Mouse (Mus musculus) liver, embryonic 15.5 days (tissue): ENCODE results near the gene Ogdh. TPM values are rescaled to one million over a fixed set of nuclear protein-coding genes. Genes with fewer than 3 reads are reported as not detected.

Experiments
- ATAC-seq: fragments of 200-750 bp; cut with Nextera tagmentation; 2 replicates; pipeline ENCODE4 v1.8.0; 2017; ENCODE audit warnings: moderate number of reproducible peaks, mild to moderate bottlenecking, moderate library complexity; ENCODE audit not compliant: insufficient read depth
- H3K27ac ChIP-seq: fragments of 300-500 bp; sonication (generic); replicated peaks from 2 replicates; pipeline ENCODE4 v1.5.1; 2015; ENCODE audit warnings: mild to moderate bottlenecking, inconsistent platforms
- H3K27me3 ChIP-seq: fragments of 300-500 bp; sonication (generic); 2 replicates; pipeline ENCODE4 v1.6.1; 2015; ENCODE audit warnings: mild to moderate bottlenecking, inconsistent platforms
- H3K36me3 ChIP-seq: fragments of 300-500 bp; sonication (generic); replicated peaks from 2 replicates; pipeline ENCODE4 v1.6.1; 2015; ENCODE audit warnings: moderate library complexity, mild to moderate bottlenecking, inconsistent platforms
- H3K4me1 ChIP-seq: fragments of 300-500 bp; sonication (generic); replicated peaks from 2 replicates; pipeline ENCODE4 v1.6.1; 2015; ENCODE audit warnings: inconsistent platforms
- H3K4me2 ChIP-seq: fragments of 300-500 bp; sonication (generic); 2 replicates; pipeline ENCODE4 v1.6.1; 2015; ENCODE audit warnings: moderate library complexity, mild to moderate bottlenecking, inconsistent platforms
- H3K4me3 ChIP-seq: fragments of 300-500 bp; sonication (generic); replicated peaks from 2 replicates; pipeline ENCODE4 v1.5.1; 2015; ENCODE audit warnings: mild to moderate bottlenecking, inconsistent platforms
- H3K9ac ChIP-seq: fragments of 300-500 bp; sonication (generic); 2 replicates; pipeline ENCODE4 v1.6.1; 2015; ENCODE audit warnings: moderate library complexity, mild to moderate bottlenecking, inconsistent platforms
- H3K9me3 ChIP-seq: fragments of 300-500 bp; sonication (generic); replicated peaks from 2 replicates; pipeline ENCODE4 v1.6.1; 2016; ENCODE audit warnings: inconsistent platforms
- WGBS: fragments of 180-500 bp; shearing (Covaris S2); methylation state at CpG from one replicate; pipeline ENCODE4 v1.1.7; 2015; ENCODE audit warnings: mixed read lengths; ENCODE audit not compliant: insufficient replicate concordance; 5-methylcytosine and 5-hydroxymethylcytosine counted together
- polyA plus RNA-seq: library from polyadenylated mRNA; unstranded; fragments of >200 nt; fragmentation: Nextera tagmentation; extraction: Ambion mirVana; gene quantifications from 2 replicates; pipeline ENCODE4 v1.2.1, GENCODE M21; 2015

Gene Ogdh
- polyA plus RNA-seq, 1 experiment from 2014 or later: 89.7 TPM

DNA sequence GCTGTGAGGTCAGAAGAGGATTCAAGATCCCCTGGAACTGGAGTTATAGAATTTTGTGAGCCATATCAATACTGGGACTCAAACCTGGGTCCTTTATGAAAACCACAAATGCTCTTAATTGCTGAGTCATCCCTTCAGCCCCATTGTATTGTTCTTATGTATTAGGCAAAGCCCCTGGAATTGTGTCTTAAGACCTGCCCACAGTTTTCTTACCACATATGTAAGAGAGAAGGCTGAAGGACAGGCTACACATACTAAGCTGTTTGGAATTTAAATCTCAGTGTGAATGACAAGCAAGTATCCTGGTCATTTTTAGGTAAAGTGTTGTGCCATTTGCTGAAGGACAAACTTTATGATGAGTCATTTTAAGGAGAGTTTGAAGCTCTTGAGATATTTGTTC, 4.6 kb downstream of the Ogdh start:
- H3K4me2 ChIP-seq: peak overlapping the region; percentile 79; the same call in 1 of the 2 replicates
- no peaks in the 10 kb centered on the region for H3K9me3 ChIP-seq
- H3K9ac ChIP-seq: no peak overlapping the region; the same call in 1 of the 2 replicates
- no peaks in the 10 kb centered on the region for H3K27me3 ChIP-seq
- no peak overlapping the region; the same call in 1 of the 2 replicates for H3K4me3 ChIP-seq
- no peak for ATAC-seq
- H3K4me1 ChIP-seq: peaks cover 59% of the 10 kb centered on the region
- peaks cover 46% of the 10 kb centered on the region for H3K36me3 ChIP-seq
- peak overlapping the region; percentile 96; the same call in 1 of the 2 replicates for H3K27ac ChIP-seq

DNA sequence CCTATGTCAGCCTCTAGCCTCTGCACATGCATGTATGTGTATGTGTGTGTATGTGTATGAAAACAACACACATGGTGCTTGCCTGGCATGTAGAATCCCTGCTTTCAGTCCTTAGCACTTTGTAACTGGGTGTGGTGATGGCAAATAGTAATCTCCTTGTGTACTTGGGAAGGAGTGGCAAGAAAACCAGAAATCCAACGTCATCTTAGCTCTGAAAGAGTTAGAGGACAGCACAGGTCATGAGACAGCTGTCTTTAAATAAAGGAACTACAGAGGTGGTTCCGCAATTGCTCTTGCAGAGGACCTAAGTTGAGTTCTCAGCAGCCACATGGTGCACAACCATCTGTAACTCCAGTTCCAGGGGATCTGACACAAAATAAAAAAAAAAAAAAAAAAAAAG, 8.0 kb downstream of the Ogdh start:
- no peak overlapping the region for H3K27ac ChIP-seq
- no peaks in the 10 kb centered on the region for H3K27me3 ChIP-seq
- no peak overlapping the region for H3K9ac ChIP-seq
- H3K4me1 ChIP-seq: peaks cover 36% of the 10 kb centered on the region
- H3K36me3 ChIP-seq: peaks cover 73% of the 10 kb centered on the region
- H3K9me3 ChIP-seq: no peaks in the 10 kb centered on the region
- no peak overlapping the region for H3K4me2 ChIP-seq
- no peak overlapping the region for H3K4me3 ChIP-seq
- ATAC-seq: no peak
- WGBS: 72% methylated on average over 2 of the region's 2 CpGs

DNA sequence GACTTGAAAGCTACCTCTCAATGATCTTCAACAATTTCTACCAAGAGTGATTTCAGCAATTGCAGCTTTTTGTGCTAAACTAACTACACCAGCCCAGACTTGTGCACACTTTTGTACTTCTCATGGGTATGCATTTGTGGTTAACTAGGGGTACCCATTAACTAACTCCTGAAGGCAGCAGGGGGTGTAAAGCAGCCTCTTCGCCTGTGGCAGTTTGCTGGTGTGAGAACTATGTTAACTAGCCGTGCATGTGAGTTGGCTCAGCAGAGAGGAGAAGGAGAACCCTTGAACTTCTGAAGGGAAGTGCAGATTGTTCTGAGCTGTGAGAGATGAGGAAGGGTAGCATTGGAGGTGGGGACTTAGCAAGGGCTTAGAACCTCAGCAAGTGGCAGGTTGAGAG, 11.4 kb downstream of the Ogdh start:
- ATAC-seq: no peak
- Histone ChIP-seq H3K4me2 (no peak overlapping the region), H3K9ac (no peak overlapping the region), H3K4me3 (no peak overlapping the region), H3K27ac (no peak overlapping the region), H3K4me1 (peaks cover 16% of the 10 kb centered on the region; the same call in 1 of the 2 replicates), H3K9me3 (no peaks in the 10 kb centered on the region), H3K27me3 (no peaks in the 10 kb centered on the region), H3K36me3 (peaks cover 92% of the 10 kb centered on the region)
- 83% methylated on average over 2 of the region's 2 CpGs for WGBS

DNA sequence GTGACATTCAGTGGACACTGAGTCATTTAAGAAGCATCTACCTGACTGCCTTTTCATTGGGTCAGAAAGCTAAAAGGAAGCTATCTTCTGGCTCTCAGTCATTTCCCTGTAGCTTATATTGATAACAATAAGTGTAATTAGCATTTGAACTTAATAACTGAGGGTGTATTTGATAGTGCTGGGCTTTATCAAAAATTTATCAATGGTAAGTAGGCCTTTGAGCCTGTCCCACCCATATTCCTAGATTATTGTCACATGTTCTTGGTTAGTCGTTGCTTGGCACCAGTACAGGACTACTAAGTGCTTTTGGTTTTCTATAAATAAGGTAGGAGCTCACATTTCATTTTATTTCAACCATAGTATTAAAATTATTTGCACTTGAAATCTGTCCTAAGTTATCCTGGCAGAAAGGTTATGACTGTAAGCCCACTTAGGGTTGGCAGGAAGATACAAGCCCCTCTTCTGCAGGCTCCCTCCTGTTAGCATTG, 14.6 kb downstream of the Ogdh start:
- no peak for ATAC-seq
- 65% methylated on average over 1 of the region's 1 CpGs for WGBS
- Histone ChIP-seq H3K4me3 (no peak overlapping the region), H3K27ac (no peak overlapping the region), H3K4me2 (no peak overlapping the region), H3K36me3 (peaks cover 90% of the 10 kb centered on the region), H3K4me1 (0 out of 2 replicates have a peak, but pooled peaks cover 6% of the 10 kb centered on the region), H3K9me3 (no peaks in the 10 kb centered on the region), H3K9ac (no peak overlapping the region), H3K27me3 (no peaks in the 10 kb centered on the region)

DNA sequence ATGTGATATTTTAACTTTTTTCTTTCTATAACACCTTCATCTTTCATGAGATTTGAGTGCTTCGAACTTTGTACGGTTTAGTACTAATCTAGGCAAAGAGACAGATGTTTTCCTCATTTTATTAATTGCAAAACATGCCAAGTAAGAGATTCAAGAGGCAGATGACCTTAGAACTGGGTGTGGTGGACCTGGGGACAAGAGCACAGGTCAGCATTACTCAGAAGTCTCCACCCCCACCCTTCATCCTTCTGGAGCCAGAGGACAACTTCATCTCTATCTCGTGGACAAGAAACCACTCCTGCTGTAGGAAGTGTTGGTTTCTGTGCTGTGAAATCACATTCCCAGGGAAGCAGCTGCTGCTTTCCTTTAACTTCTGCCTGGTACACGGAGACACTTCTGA, 16.7 kb downstream of the Ogdh start:
- H3K36me3 ChIP-seq: peaks cover 85% of the 10 kb centered on the region
- WGBS: 89% methylated on average over 4 of the region's 4 CpGs
- no peaks in the 10 kb centered on the region for H3K27me3 ChIP-seq
- no peak overlapping the region for H3K27ac ChIP-seq
- no peak overlapping the region for H3K9ac ChIP-seq
- no peak overlapping the region for H3K4me2 ChIP-seq
- H3K4me1 ChIP-seq: 0 out of 2 replicates have a peak, but pooled peaks cover 6% of the 10 kb centered on the region
- no peak overlapping the region for H3K4me3 ChIP-seq
- ATAC-seq: no peak
- no peaks in the 10 kb centered on the region for H3K9me3 ChIP-seq

DNA sequence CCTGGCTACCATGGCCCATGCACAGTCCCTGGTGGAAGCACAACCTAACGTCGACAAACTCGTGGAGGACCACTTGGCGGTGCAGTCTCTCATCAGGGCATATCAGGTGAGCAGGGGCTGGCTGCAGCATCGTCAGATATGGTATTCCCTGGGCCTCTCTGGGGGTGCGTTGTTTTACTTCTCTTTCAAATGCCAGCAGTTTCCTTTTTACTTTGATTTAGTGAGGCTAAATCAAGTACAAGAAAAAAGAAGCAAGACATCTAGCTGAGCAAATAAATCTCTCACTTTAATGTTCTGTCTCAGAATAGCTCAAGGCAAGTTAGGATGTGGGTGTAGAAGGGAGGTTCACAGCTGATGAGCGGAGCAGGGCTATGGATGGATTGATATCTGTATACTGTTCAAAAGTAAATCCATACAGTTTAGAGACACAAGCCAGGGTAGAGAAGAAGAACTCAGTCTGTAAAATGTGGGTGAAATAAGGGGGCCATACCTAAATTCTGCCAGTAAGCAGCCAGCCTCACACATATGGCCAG, 22.5 kb downstream of the Ogdh start:
- WGBS: 81% methylated on average over 7 of the region's 7 CpGs
- Histone ChIP-seq H3K9ac (no peak overlapping the region), H3K4me3 (no peak overlapping the region), H3K36me3 (peaks cover 88% of the 10 kb centered on the region), H3K4me1 (no peaks in the 10 kb centered on the region), H3K27ac (no peak overlapping the region), H3K9me3 (no peaks in the 10 kb centered on the region), H3K4me2 (no peak overlapping the region), H3K27me3 (no peaks in the 10 kb centered on the region)
- no peak for ATAC-seq

DNA sequence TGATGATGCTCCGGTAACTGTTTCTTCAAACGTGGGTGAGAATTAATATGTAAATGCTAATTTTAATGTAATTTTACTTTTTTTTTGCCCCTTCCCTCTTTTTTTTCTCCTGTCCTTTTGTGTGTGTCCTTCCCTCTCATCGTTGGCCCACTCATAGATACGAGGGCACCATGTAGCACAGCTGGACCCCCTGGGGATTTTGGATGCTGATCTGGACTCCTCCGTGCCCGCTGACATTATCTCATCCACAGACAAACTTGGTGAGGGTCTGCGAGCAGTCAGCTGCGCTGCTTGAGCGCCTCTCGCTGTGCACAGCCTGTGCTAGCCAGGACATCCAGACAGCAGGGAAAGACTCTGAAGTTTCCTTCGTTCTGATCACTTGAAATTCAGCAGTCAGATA, 25.4 kb downstream of the Ogdh start:
- Histone ChIP-seq H3K27me3 (no peaks in the 10 kb centered on the region), H3K4me3 (no peak overlapping the region), H3K9ac (no peak overlapping the region), H3K27ac (no peak overlapping the region), H3K9me3 (no peaks in the 10 kb centered on the region), H3K4me2 (no peak overlapping the region), H3K36me3 (peaks cover 91% of the 10 kb centered on the region), H3K4me1 (no peaks in the 10 kb centered on the region)
- 86% methylated on average over 11 of the region's 11 CpGs for WGBS
- ATAC-seq: no peak

DNA sequence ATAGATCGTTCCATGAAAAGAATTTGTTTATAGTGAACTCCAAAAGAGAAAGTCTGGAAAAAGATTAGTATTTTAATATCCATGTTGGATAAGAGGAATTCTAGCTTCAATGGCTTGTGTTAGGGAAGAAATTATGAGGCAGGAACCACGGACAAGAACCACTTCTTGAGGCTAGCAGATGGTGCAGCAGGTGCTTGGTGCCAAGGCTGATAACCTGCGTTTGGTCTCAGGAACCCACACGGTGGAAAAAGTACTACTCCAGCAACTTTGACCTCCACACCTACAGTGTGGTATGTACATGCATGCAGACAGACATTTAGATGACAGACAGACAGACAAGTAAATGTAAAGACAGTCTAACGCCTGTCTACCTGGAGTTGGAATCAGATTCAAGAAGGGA, 27.1 kb downstream of the Ogdh start:
- H3K36me3 ChIP-seq: peaks cover 94% of the 10 kb centered on the region
- 81% methylated on average over 5 of the region's 5 CpGs for WGBS

DNA sequence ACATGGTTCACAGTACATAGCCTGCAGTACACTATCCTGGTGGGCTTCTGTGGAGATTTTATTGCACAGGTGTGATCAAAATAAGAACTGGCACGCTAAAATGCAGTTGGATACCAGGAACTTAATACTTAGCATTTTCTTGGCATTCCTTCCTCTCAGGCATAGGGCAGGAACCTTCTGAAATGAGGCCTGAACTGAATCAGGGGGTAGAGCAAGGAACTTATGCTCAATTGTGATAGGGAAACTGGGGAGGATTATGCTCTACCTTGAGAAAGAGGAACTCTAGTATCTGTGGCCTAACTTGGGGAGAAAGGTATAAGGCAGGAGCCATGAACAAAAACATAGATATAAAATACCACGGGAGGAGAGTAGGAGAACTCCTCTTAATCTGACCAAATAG, 27.9 kb downstream of the Ogdh start:
- Histone ChIP-seq H3K36me3 (peaks cover 93% of the 10 kb centered on the region), H3K27me3 (no peaks in the 10 kb centered on the region), H3K4me3 (no peak overlapping the region), H3K4me1 (no peaks in the 10 kb centered on the region), H3K27ac (no peak overlapping the region), H3K9me3 (no peaks in the 10 kb centered on the region), H3K9ac (no peak overlapping the region), H3K4me2 (no peak overlapping the region)
- WGBS: 53% methylated on average over 2 of the region's 2 CpGs
- ATAC-seq: no peak

More for the DNA sequence above, 27.1 kb downstream of the Ogdh start:
- no peak for ATAC-seq
- Histone ChIP-seq H3K9me3 (no peaks in the 10 kb centered on the region), H3K4me1 (no peaks in the 10 kb centered on the region), H3K9ac (no peak overlapping the region), H3K4me2 (no peak overlapping the region), H3K4me3 (no peak overlapping the region), H3K27me3 (no peaks in the 10 kb centered on the region), H3K27ac (no peak overlapping the region)

DNA sequence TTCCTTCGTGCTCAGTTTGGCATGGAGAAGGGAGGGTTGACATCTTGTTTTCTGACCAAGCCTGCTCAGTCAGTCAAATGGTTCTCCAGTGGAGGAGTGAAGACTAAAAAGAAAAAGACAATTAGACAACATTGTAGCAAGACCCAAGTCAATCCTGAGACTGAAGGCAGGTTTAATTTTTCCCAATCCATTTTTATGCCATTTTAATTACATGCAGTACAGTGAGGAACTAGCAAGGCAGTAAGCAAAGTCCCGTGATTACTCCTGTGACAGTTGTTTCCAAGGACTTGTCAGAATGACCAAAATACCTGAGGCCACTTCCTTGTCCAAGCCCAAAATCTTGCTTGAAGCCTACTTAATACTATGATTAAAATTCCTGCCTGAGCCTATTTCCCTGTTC, 30.7 kb downstream of the Ogdh start:
- no peaks in the 10 kb centered on the region for H3K9me3 ChIP-seq
- H3K9ac ChIP-seq: no peak overlapping the region
- H3K36me3 ChIP-seq: peaks cover 83% of the 10 kb centered on the region
- 81% methylated on average over 2 of the region's 2 CpGs for WGBS
- no peaks in the 10 kb centered on the region for H3K4me1 ChIP-seq
- no peak overlapping the region for H3K27ac ChIP-seq
- H3K27me3 ChIP-seq: no peaks in the 10 kb centered on the region
- ATAC-seq: no peak
- no peak overlapping the region for H3K4me2 ChIP-seq
- no peak overlapping the region for H3K4me3 ChIP-seq

DNA sequence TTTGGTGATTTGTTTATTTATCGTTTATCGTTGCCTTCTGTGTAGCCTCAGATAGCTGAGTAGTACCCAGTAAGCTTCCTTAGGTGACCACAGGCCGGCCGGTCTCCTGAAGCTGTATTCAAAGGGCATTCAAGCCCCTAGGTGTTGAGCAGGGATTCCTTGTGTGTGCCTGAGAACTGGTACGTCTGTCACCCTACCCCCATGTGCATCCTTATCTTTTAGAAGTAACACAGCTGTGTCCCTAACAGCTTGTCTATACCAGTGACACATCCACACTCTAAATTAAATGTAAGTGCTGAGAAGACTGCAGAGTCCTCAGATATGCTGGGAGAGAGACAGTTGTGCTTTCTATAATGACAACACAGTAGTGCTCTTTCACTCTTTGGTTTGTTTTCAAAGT, 31.9 kb downstream of the Ogdh start:
- Histone ChIP-seq H3K9me3 (no peaks in the 10 kb centered on the region), H3K4me2 (no peak overlapping the region), H3K9ac (no peak overlapping the region), H3K36me3 (peaks cover 77% of the 10 kb centered on the region), H3K27ac (no peak overlapping the region), H3K27me3 (no peaks in the 10 kb centered on the region), H3K4me3 (no peak overlapping the region), H3K4me1 (no peaks in the 10 kb centered on the region)
- ATAC-seq: no peak
- 68% methylated on average over 5 of the region's 5 CpGs for WGBS

DNA sequence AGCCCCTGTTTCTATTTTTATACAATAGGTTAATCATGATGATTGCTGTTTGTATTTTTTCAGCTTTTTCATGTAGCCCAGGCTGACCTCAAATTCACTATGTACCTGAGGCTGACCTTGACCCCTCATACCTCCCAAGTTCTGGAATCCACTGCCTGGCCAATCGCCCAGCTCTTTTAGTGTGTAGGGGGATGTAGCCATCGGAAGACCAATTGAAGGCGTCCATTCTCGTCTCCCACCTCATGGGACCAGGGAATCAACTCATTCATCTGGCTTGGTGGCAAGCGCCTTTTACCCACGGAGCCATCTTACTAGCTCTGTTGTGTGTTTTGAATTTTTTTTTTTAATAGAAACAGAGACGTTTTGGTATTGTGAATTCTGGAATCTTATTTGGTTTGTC, 39.8 kb downstream of the Ogdh start:
- H3K27me3 ChIP-seq: no peaks in the 10 kb centered on the region
- H3K4me3 ChIP-seq: no peak overlapping the region
- peaks cover 5% of the 10 kb centered on the region; the same call in 1 of the 2 replicates for H3K4me1 ChIP-seq
- H3K9ac ChIP-seq: no peak overlapping the region
- H3K4me2 ChIP-seq: no peak overlapping the region
- peaks cover 67% of the 10 kb centered on the region for H3K36me3 ChIP-seq
- no peaks in the 10 kb centered on the region for H3K9me3 ChIP-seq
- ATAC-seq: no peak
- no peak overlapping the region for H3K27ac ChIP-seq
- WGBS: 83% methylated on average over 7 of the region's 7 CpGs
